Mouse (Mus musculus) midbrain, embryonic 11.5 days (tissue): ENCODE measurements around the gene Sowahc. TPM values are rescaled to one million over a fixed set of nuclear protein-coding genes. Genes with fewer than 3 reads are reported as not detected.

ENCODE experiments used
- ATAC-seq: fragments of 200-750 bp; cut with Nextera tagmentation; 2 replicates; pipeline ENCODE4 v1.8.0; 2017; ENCODE audit warnings: moderate TSS enrichment, moderate library complexity; ENCODE audit not compliant: low FRiP score
- DNase-seq: peaks from one replicate; pipeline ENCODE4 v3.0.0; 2015; ENCODE audit warnings: low spot score; ENCODE audit errors: missing footprints
- H3K27ac ChIP-seq: fragments of 300-500 bp; sonication (generic); 2 replicates; pipeline ENCODE4 v1.5.1; 2014; ENCODE audit warnings: low read depth, low read length
- H3K27me3 ChIP-seq: fragments of 300-500 bp; sonication (generic); 2 replicates; pipeline ENCODE4 v1.6.1; 2014; ENCODE audit warnings: mild to moderate bottlenecking, low read length, moderate library complexity, mixed read lengths; ENCODE audit not compliant: control insufficient read depth, insufficient read depth
- H3K36me3 ChIP-seq: fragments of 300-500 bp; sonication (generic); 2 replicates; pipeline ENCODE4 v1.6.1; 2014; ENCODE audit warnings: mild to moderate bottlenecking, low read length, moderate library complexity, mixed read lengths; ENCODE audit not compliant: control insufficient read depth, insufficient read depth
- H3K4me1 ChIP-seq: fragments of 300-500 bp; sonication (generic); 2 replicates; pipeline ENCODE4 v1.6.1; 2014; ENCODE audit warnings: low read length; ENCODE audit not compliant: control insufficient read depth, insufficient read depth
- H3K4me2 ChIP-seq: fragments of 300-500 bp; sonication (generic); 2 replicates; pipeline ENCODE4 v1.6.1; 2014; ENCODE audit warnings: mild to moderate bottlenecking, moderate library complexity
- H3K4me3 ChIP-seq: fragments of 300-500 bp; sonication (generic); 2 replicates; pipeline ENCODE4 v1.5.1; 2014; ENCODE audit warnings: low read depth, low read length
- H3K9ac ChIP-seq: fragments of 300-500 bp; sonication (generic); 2 replicates; pipeline ENCODE4 v1.6.1; 2014; ENCODE audit warnings: low read length
- H3K9me3 ChIP-seq: fragments of 300-500 bp; sonication (generic); 2 replicates; pipeline ENCODE4 v1.6.1; 2016; ENCODE audit warnings: low read length; ENCODE audit not compliant: control insufficient read depth
- WGBS: fragments of 180-500 bp; shearing (Covaris S2); extraction: QIAGEN DNeasy Blood & Tissue Kit; methylation state at CpG from one replicate; pipeline ENCODE4 v1.1.7; 2014; 5-methylcytosine and 5-hydroxymethylcytosine counted together
- polyA plus RNA-seq: library from polyadenylated mRNA; unstranded; fragments of >200 nt; fragmentation: Nextera tagmentation; extraction: Ambion mirVana; gene quantifications from 2 replicates; pipeline ENCODE4 v1.2.1, GENCODE M21; 2014

The Sowahc gene
- polyA plus RNA-seq, 1 experiment from 2014 or later, result 10.0 TPM

GRCm38 (mm10) chr10:59262021-59262420 lies 40.3 kb downstream of the Sowahc start:
- Histone ChIP-seq H3K27ac (no peak overlapping the region), H3K36me3 (no peaks in the 10 kb centered on the region), H3K27me3 (no peaks in the 10 kb centered on the region), H3K4me1 (no peaks in the 10 kb centered on the region), H3K9me3 (no peaks in the 10 kb centered on the region), H3K4me3 (no peak overlapping the region), H3K9ac (no peak overlapping the region), H3K4me2 (no peak overlapping the region)
- DNase-seq (no peak), ATAC-seq (no peak)
- 89% methylated on average over 1 of the region's 1 CpGs for WGBS

GRCm38 (mm10) chr10:59262979-59263378 lies 41.2 kb downstream of the Sowahc start:
- 76% methylated on average over 7 of the region's 7 CpGs for WGBS
- no peak overlapping the region for H3K4me3 ChIP-seq

GRCm38 (mm10) chr10:59265067-59265466 lies 43.3 kb downstream of the Sowahc start:
- H3K27me3 ChIP-seq, result no peaks in the 10 kb centered on the region
- no peak overlapping the region for H3K4me2 ChIP-seq
- 91% methylated on average over 7 of the region's 7 CpGs for WGBS
- no peak overlapping the region for H3K27ac ChIP-seq
- no peaks in the 10 kb centered on the region for H3K4me1 ChIP-seq
- no peak overlapping the region for H3K9ac ChIP-seq
- H3K9me3 ChIP-seq, result no peaks in the 10 kb centered on the region
- H3K4me3 ChIP-seq, result no peak overlapping the region
- no peaks in the 10 kb centered on the region for H3K36me3 ChIP-seq
- no peak for ATAC-seq
- DNase-seq, result no peak

More at GRCm38 (mm10) chr10:59262979-59263378, 41.2 kb downstream of the Sowahc start:
- DNase-seq, result no peak
- H3K4me1 ChIP-seq, result no peaks in the 10 kb centered on the region
- H3K27ac ChIP-seq, result no peak overlapping the region
- H3K9ac ChIP-seq, result no peak overlapping the region
- no peak for ATAC-seq
- H3K27me3 ChIP-seq, result no peaks in the 10 kb centered on the region
- no peaks in the 10 kb centered on the region for H3K36me3 ChIP-seq
- no peak overlapping the region for H3K4me2 ChIP-seq
- no peaks in the 10 kb centered on the region for H3K9me3 ChIP-seq

GRCm38 (mm10) chr10:59265674-59266073 lies 43.9 kb downstream of the Sowahc start:
- Histone ChIP-seq H3K4me3 (no peak overlapping the region), H3K9ac (no peak overlapping the region), H3K4me1 (no peaks in the 10 kb centered on the region), H3K27ac (no peak overlapping the region), H3K9me3 (no peaks in the 10 kb centered on the region), H3K36me3 (no peaks in the 10 kb centered on the region), H3K4me2 (no peak overlapping the region), H3K27me3 (no peaks in the 10 kb centered on the region)
- 74% methylated on average over 4 of the region's 4 CpGs for WGBS
- DNase-seq (no peak), ATAC-seq (no peak)

- ATAC-seq (no peak), DNase-seq (no peak)
- H3K4me2 ChIP-seq, result no peak overlapping the region
- no peak overlapping the region for H3K27ac ChIP-seq
- H3K9ac ChIP-seq, result no peak overlapping the region
- H3K27me3 ChIP-seq, result no peaks in the 10 kb centered on the region
- no peaks in the 10 kb centered on the region for H3K36me3 ChIP-seq
- no peaks in the 10 kb centered on the region for H3K4me1 ChIP-seq
- no peaks in the 10 kb centered on the region for H3K9me3 ChIP-seq
- no peak overlapping the region for H3K4me3 ChIP-seq
- WGBS, result 80% methylated on average over 1 of the region's 1 CpGs
Observed at GRCm38 (mm10) chr10:59266097-59266496, 44.3 kb downstream of the Sowahc start.

- Histone ChIP-seq H3K9ac (no peak overlapping the region), H3K4me2 (no peak overlapping the region), H3K27ac (no peak overlapping the region), H3K4me3 (no peak overlapping the region), H3K9me3 (no peaks in the 10 kb centered on the region), H3K4me1 (no peaks in the 10 kb centered on the region), H3K27me3 (no peaks in the 10 kb centered on the region), H3K36me3 (no peaks in the 10 kb centered on the region)
- DNase-seq (no peak), ATAC-seq (no peak)
- WGBS, result 90% methylated on average over 2 of the region's 2 CpGs
Observed at GRCm38 (mm10) chr10:59267275-59267674, 45.5 kb downstream of the Sowahc start.

GRCm38 (mm10) chr10:59268109-59268508 lies 46.4 kb downstream of the Sowahc start:
- Histone ChIP-seq H3K4me1 (no peaks in the 10 kb centered on the region), H3K27me3 (no peaks in the 10 kb centered on the region), H3K9ac (no peak overlapping the region), H3K4me2 (no peak overlapping the region), H3K4me3 (no peak overlapping the region), H3K9me3 (no peaks in the 10 kb centered on the region), H3K27ac (no peak overlapping the region), H3K36me3 (no peaks in the 10 kb centered on the region)
- no peak for ATAC-seq
- WGBS, result 52% methylated on average over 4 of the region's 4 CpGs
- DNase-seq, result no peak

GRCm38 (mm10) chr10:59268754-59269153 lies 47.0 kb downstream of the Sowahc start:
- no peaks in the 10 kb centered on the region for H3K9me3 ChIP-seq
- no peaks in the 10 kb centered on the region for H3K36me3 ChIP-seq
- no peaks in the 10 kb centered on the region for H3K4me1 ChIP-seq
- H3K9ac ChIP-seq, result no peak overlapping the region
- no peak overlapping the region for H3K4me2 ChIP-seq
- H3K27me3 ChIP-seq, result no peaks in the 10 kb centered on the region
- no peak overlapping the region for H3K4me3 ChIP-seq
- H3K27ac ChIP-seq, result no peak overlapping the region
- DNase-seq (no peak), ATAC-seq (no peak)
- 66% methylated on average over 3 of the region's 3 CpGs for WGBS

- DNase-seq (no peak), ATAC-seq (no peak)
- H3K4me2 ChIP-seq, result no peak overlapping the region
- H3K9me3 ChIP-seq, result no peaks in the 10 kb centered on the region
- no peak overlapping the region for H3K27ac ChIP-seq
- no peaks in the 10 kb centered on the region for H3K36me3 ChIP-seq
- 85% methylated on average over 5 of the region's 5 CpGs for WGBS
- no peak overlapping the region for H3K9ac ChIP-seq
- no peak overlapping the region for H3K4me3 ChIP-seq
- H3K4me1 ChIP-seq, result no peaks in the 10 kb centered on the region
- H3K27me3 ChIP-seq, result no peaks in the 10 kb centered on the region
Observed at GRCm38 (mm10) chr10:59275745-59276144, 54.0 kb downstream of the Sowahc start.
